Mouse (Mus musculus) C2C12 (cell line): ENCODE results near the gene Ssr4.

Experiments
- CEBPB ChIP-seq: IDR thresholded peaks from one replicate; pipeline ENCODE4 v1.6.1; 2011; ENCODE audit warnings: low read depth, mild to moderate bottlenecking, control low read depth, moderate library complexity
- CTCF ChIP-seq: IDR thresholded peaks from one replicate; pipeline ENCODE4 v1.5.1; 2011; ENCODE audit not compliant: control insufficient read depth, insufficient read depth, insufficient read length
- FOSL1 ChIP-seq: IDR thresholded peaks from one replicate; pipeline ENCODE4 v1.8.0; 2011; ENCODE audit warnings: mild to moderate bottlenecking, low read length; ENCODE audit not compliant: poor library complexity, insufficient read depth, severe bottlenecking
- MAX ChIP-seq: IDR thresholded peaks from one replicate; pipeline ENCODE4 v1.6.1; 2011; ENCODE audit warnings: mild to moderate bottlenecking, control low read depth
- MYOD1 ChIP-seq: IDR thresholded peaks from one replicate; pipeline ENCODE4 v1.6.1; 2011; ENCODE audit warnings: low read depth; ENCODE audit not compliant: control insufficient read depth, insufficient read length
- MYOG ChIP-seq: IDR thresholded peaks from one replicate; pipeline ENCODE4 v1.6.1; 2011; ENCODE audit not compliant: control insufficient read depth, insufficient read length; ENCODE audit errors: extremely low read depth
- USF1 ChIP-seq: IDR thresholded peaks from one replicate; pipeline ENCODE4 v1.6.1; 2011; ENCODE audit warnings: low read depth, mild to moderate bottlenecking, control low read depth, moderate library complexity

GRCm38 (mm10) chrX:73788501-73788900, 1.7 kb downstream of the Ssr4 start:
- TF ChIP-seq CTCF: no peak
- TF ChIP-seq USF1: no peak
- no peak for TF ChIP-seq MAX
- TF ChIP-seq CEBPB: no peak
- no peak for TF ChIP-seq MYOD1
- TF ChIP-seq MYOG: no peak
- no peak for TF ChIP-seq FOSL1
